Mouse (Mus musculus): Measurements from ENCODE around the gene Arhgap31.
"Not testable (repeated sequence)": the region's sequence is repeated elsewhere in the genome, so short reads cannot be mapped to it uniquely, and the experiment has no call there.

Gene Arhgap31

GRCm38 (mm10) chr16:38688531-38689264 lies 24.4 kb downstream of the Arhgap31 start:
- no peak for DNase-seq (ENCODE audit: low read depth, low spot score)

GRCm38 (mm10) chr16:38687673-38688072 lies 25.4 kb downstream of the Arhgap31 start:
- DNase-seq (ENCODE audit: low read depth, low spot score), result no peak

GRCm38 (mm10) chr16:38683094-38683493 lies 30.0 kb downstream of the Arhgap31 start:
- no peak for DNase-seq (ENCODE audit: low read depth, low spot score)

GRCm38 (mm10) chr16:38681313-38681712 lies 31.8 kb downstream of the Arhgap31 start:
- no peak for DNase-seq (ENCODE audit: low read depth, low spot score)

- no peak for DNase-seq (ENCODE audit: low read depth, low spot score)
Measured at GRCm38 (mm10) chr16:38679431-38680021, 33.5 kb downstream of the Arhgap31 start.

GRCm38 (mm10) chr16:38678853-38679252 lies 34.2 kb downstream of the Arhgap31 start:
- no peak for DNase-seq (ENCODE audit: low read depth, low spot score)

GRCm38 (mm10) chr16:38677941-38678340 lies 35.1 kb downstream of the Arhgap31 start:
- DNase-seq (ENCODE audit: low read depth, low spot score), result not testable (repeated sequence)

- no peak for DNase-seq (ENCODE audit: low read depth, low spot score)
Measured at GRCm38 (mm10) chr16:38677171-38677570, 35.9 kb downstream of the Arhgap31 start.

GRCm38 (mm10) chr16:38676647-38677046 lies 36.4 kb downstream of the Arhgap31 start:
- no peak for DNase-seq (ENCODE audit: low read depth, low spot score)

GRCm38 (mm10) chr16:38675600-38676335 lies 37.3 kb downstream of the Arhgap31 start:
- DNase-seq (ENCODE audit: low read depth, low spot score), result no peak

GRCm38 (mm10) chr16:38674891-38675290 lies 38.2 kb downstream of the Arhgap31 start:
- DNase-seq (ENCODE audit: low read depth, low spot score), result no peak

- DNase-seq (ENCODE audit: low read depth, low spot score), result no peak
Measured at GRCm38 (mm10) chr16:38673511-38673910, 39.6 kb downstream of the Arhgap31 start.

- no peak for DNase-seq (ENCODE audit: low read depth, low spot score)
Measured at GRCm38 (mm10) chr16:38672947-38673346, 40.1 kb downstream of the Arhgap31 start.

GRCm38 (mm10) chr16:38672370-38672769 lies 40.7 kb downstream of the Arhgap31 start:
- DNase-seq (ENCODE audit: low read depth, low spot score), result no peak

- DNase-seq (ENCODE audit: low read depth, low spot score), result no peak
Measured at GRCm38 (mm10) chr16:38670621-38671390, 42.3 kb downstream of the Arhgap31 start.

GRCm38 (mm10) chr16:38668871-38669675 lies 44.0 kb downstream of the Arhgap31 start:
- DNase-seq (ENCODE audit: low read depth, low spot score), result no peak

- no peak for DNase-seq (ENCODE audit: low read depth, low spot score)
Measured at GRCm38 (mm10) chr16:38666523-38666922, 46.6 kb downstream of the Arhgap31 start.

GRCm38 (mm10) chr16:38666016-38666415 lies 47.1 kb downstream of the Arhgap31 start:
- DNase-seq (ENCODE audit: low read depth, low spot score), result no peak

- DNase-seq (ENCODE audit: low read depth, low spot score), result no peak
Measured at GRCm38 (mm10) chr16:38662575-38662974, 50.5 kb downstream of the Arhgap31 start.

- DNase-seq (ENCODE audit: low read depth, low spot score), result no peak
Measured at GRCm38 (mm10) chr16:38654308-38654707, 58.8 kb downstream of the Arhgap31 start.

- DNase-seq (ENCODE audit: low read depth, low spot score), result no peak
Measured at GRCm38 (mm10) chr16:38653390-38653871, 59.6 kb downstream of the Arhgap31 start.
